Mouse (Mus musculus): ENCODE results near the gene Snx21. TPM values are rescaled to one million over a fixed set of nuclear protein-coding genes. Genes with fewer than 3 reads are reported as not detected.

The Snx21 gene
- total RNA-seq (2015; ENCODE audit: low replicate concordance) (2.1 and 2.9 TPM in 2 replicates), total RNA-seq (2017; ENCODE audit: low replicate concordance) (0.43 and 0.98 TPM in 2 replicates)

- ATAC-seq (replicated peaks; ENCODE audit: low FRiP score, poor library complexity, severe bottlenecking), result peak; percentile 62
Observed at GRCm38 (mm10) chr2:164785481-164786387, at the start of gene Snx21. Gene Snx21, plus strand, starts transcription at chr2:164785823.

DNA sequence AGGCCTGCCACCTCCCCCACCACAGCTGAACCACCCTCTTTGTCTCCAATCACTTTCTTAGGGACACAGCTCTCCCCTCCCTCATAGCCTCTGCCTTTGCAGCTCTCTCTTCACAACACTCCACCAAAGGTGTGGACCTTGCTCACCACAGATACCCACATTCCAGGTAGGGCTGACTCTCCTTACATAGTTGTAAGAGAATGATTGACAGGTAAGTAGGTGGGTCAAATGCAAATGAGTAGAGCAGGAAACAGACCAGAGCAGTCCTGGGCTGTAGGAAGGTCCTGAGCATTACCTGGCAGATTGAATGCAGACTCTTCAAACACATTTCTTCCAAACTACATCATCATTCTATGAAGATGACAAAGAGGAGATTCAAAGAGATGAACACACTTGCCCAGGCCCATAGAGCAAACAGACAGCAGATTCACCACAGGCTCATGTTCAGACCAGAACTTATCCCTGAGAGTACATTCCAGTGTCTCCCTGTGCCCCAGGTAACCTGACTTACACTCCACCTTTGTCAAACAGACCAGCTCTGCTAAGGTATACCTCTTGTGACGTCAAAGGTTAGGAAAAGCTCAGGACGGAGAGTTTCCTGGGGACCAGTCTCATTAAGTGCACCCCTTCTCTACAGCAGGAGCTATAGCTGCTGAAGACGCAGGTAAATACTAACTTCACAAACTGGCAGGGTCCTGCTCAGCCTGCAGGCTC, 48.1 kb upstream of the Snx21 start:
- no peak for ATAC-seq (replicated peaks; ENCODE audit: low FRiP score, poor library complexity, severe bottlenecking)

- no peak for ATAC-seq (replicated peaks; ENCODE audit: low FRiP score, poor library complexity, severe bottlenecking)
Observed at GRCm38 (mm10) chr2:164739876-164740275, 45.7 kb upstream of the Snx21 start.

GRCm38 (mm10) chr2:164744987-164745386, 40.6 kb upstream of the Snx21 start:
- no peak for ATAC-seq (replicated peaks; ENCODE audit: low FRiP score, poor library complexity, severe bottlenecking)

- ATAC-seq (replicated peaks; ENCODE audit: low FRiP score, poor library complexity, severe bottlenecking), result peak; percentile 76
Observed at GRCm38 (mm10) chr2:164745843-164746479, 39.7 kb upstream of the Snx21 start, which contains the start of the genes Wfdc3 and Dnttip1. Gene Wfdc3, minus strand, starts transcription at chr2:164745931. Gene Dnttip1, plus strand, starts transcription at chr2:164745983.

DNA sequence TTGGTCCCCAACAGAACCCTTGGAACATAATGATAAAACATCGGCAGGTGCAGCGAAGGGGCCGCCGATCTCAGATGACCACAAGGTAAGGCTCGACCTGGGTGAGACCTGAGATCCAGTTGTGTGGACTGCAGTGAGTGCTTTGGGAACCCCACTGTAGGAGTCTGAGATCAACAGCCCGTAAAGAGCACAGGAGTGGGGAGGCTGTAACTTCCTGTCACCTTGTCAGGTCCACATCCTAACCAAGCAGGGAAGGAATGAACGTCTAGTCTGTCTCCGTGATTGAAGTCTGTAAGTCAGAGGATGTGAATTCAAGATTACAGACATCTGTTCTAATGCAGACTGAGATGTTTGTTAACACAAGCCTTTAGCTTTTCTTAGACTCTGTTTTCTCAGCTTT, 38.9 kb upstream of the Snx21 start:
- ATAC-seq (replicated peaks; ENCODE audit: low FRiP score, poor library complexity, severe bottlenecking), result peak; percentile 51

DNA sequence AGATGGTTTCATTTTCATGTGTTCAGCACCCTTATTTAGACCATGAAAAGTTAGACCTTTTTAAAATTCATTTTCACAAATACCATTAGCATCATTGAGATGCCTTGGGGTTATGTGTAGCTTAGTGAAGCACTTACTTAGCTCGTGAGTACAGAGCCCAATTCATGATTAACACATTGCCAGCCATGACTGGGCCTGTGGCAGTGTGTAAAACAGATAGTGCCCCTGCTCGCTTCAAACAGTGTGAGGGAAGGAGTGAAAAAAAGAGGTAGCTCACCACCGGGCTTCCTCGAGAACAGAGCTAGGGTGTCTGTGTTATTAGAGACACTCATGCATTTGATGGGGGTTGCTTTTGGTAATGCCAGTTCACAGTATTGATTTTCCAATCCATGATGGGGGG, 37.4 kb upstream of the Snx21 start:
- ATAC-seq (replicated peaks; ENCODE audit: low FRiP score, poor library complexity, severe bottlenecking), result peak; percentile 51

GRCm38 (mm10) chr2:164748991-164749390, 36.6 kb upstream of the Snx21 start:
- ATAC-seq (replicated peaks; ENCODE audit: low FRiP score, poor library complexity, severe bottlenecking), result no peak

DNA sequence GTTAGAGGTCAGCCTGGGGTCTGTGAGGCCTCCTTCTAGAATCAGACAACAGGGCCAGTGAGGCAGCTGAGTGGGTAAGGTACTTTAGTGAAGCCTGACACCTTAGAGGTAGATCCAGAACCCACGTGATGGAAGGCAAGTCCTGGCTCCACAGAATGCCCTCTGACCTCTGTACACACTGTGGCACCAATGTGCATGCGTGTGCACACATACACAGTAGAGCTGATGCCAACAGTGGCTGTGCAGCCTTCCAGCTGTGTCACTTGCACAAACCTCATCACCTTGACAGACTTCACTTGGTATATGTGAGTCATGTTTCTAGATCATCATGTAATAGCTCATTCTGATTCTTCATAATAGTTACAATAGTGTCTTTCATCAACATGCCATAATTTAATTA, 33.2 kb upstream of the Snx21 start:
- no peak for ATAC-seq (replicated peaks; ENCODE audit: low FRiP score, poor library complexity, severe bottlenecking)

- ATAC-seq (replicated peaks; ENCODE audit: low FRiP score, poor library complexity, severe bottlenecking), result no peak
Observed at GRCm38 (mm10) chr2:164754105-164754504, 31.5 kb upstream of the Snx21 start.

DNA sequence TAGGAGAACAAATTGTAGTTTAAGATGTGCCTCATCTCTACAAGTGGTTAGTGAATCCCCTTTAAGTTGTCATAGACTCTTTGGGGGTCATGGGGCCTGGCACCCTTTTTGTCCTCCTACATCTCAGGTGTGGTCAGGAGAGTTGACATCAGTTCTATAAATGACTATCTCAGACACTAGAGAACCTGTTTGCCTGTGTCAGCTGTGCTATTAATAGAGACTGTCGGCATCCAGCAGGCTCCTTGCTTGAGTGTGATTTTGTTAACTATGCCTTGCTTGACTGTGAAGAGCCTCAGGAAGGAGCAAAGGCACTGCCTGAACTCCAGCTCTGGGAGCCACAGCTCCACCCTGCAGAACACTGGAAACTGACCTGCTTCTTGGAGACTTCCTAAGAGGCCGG, 30.8 kb upstream of the Snx21 start:
- no peak for ATAC-seq (replicated peaks; ENCODE audit: low FRiP score, poor library complexity, severe bottlenecking)

DNA sequence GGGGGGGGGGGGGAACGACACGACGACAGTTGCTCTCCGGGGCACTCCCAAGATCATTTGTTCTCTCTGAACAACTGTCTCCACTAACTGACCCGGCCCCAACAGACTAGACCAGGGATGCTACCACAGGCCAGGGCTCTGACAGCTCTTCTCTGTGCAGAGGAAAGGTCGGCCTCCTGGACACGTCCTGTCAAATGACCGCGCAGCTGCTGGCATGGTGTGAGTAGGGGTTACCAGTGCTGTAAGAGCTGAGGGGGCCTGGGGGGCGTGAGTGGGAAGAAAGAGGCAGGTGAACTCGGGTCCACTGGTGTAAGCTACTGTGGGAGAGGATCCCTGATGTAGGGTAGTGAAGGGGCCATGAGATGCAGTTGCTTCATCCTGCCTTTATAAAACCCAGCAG, 27.8 kb upstream of the Snx21 start:
- ATAC-seq (replicated peaks; ENCODE audit: low FRiP score, poor library complexity, severe bottlenecking), result no peak

DNA sequence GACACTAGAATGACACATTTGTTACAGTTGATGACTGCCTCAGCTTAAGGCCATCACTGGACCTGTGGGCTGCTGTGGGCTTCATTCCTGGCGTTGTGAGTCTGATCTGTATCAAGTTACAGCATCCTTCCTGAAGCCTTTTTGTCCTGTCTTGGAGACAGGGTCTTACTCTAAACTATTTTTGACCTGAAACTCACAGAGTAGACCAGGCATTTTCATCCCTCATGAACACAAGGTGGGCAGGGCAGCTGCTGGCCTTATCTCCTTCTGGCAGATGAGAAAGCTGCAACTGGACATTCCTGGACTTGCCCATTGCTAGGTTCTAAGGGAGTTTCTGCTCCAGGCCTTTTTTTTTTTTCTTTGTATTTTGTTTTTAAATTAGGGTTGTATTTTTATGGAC, 26.9 kb upstream of the Snx21 start:
- peak; percentile 58 for ATAC-seq (replicated peaks; ENCODE audit: low FRiP score, poor library complexity, severe bottlenecking)

DNA sequence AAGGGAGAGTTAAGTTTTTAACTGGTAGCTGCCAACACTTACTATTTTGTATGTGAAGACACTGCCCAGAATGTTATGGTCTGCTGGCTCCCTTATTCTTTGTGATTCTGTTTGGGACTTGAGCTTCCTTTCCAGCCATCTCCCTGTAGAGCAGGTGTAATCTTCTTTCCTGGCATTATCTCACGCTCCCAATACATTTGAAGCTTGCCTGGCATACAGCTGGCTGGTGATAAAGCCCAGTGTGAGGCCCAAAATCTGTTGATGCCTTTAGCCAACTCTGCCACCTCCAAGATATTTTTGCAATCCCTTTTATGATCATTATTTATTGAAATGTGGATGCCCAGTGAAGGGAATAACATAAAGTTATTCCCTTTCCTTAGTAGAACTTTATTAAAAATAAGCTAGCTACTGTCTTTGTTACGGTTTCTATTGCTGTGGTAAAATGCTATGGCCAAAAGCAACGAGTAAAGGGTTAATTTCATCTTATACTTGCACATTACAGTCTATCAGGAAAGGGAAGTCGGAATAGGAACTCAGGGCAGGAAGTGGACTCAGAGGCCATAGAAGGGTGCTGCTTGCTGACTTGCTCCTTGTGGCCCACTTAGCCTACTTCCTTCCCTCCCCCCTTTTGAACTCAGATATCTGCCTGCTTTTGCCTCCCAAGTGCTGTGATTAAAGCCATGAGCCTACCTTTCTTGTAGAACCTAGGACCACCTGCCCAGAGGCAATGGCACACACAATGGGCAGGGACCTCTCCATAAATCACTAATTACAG, 25.4 kb upstream of the Snx21 start:
- peak; percentile 70 for ATAC-seq (replicated peaks; ENCODE audit: low FRiP score, poor library complexity, severe bottlenecking)

GRCm38 (mm10) chr2:164761502-164761901, 24.1 kb upstream of the Snx21 start:
- peak; percentile 75 for ATAC-seq (replicated peaks; ENCODE audit: low FRiP score, poor library complexity, severe bottlenecking)

DNA sequence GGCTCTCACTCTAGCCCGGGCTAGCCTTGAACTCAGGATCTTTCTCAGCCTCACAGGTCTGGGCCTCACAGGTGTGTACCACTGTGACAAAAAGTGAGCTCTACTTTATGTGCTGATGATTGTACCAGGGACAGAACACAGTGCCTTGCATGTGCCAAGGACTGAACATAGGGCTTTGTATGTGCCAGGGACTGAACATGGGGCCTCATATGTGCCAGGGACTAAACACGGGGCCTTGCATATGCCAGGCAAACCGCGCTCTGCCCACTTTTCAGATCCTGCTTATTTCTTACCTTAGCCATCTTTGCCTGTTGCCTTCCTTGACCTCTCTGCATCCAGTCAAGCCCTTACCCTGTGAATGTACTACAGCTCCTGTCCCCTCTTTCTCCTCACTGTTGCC, 23.7 kb upstream of the Snx21 start:
- ATAC-seq (replicated peaks; ENCODE audit: low FRiP score, poor library complexity, severe bottlenecking), result peak; percentile 1

GRCm38 (mm10) chr2:164762593-164762992, 23.0 kb upstream of the Snx21 start:
- ATAC-seq (replicated peaks; ENCODE audit: low FRiP score, poor library complexity, severe bottlenecking), result no peak

GRCm38 (mm10) chr2:164765841-164766240, 19.8 kb upstream of the Snx21 start:
- ATAC-seq (replicated peaks; ENCODE audit: low FRiP score, poor library complexity, severe bottlenecking), result no peak

DNA sequence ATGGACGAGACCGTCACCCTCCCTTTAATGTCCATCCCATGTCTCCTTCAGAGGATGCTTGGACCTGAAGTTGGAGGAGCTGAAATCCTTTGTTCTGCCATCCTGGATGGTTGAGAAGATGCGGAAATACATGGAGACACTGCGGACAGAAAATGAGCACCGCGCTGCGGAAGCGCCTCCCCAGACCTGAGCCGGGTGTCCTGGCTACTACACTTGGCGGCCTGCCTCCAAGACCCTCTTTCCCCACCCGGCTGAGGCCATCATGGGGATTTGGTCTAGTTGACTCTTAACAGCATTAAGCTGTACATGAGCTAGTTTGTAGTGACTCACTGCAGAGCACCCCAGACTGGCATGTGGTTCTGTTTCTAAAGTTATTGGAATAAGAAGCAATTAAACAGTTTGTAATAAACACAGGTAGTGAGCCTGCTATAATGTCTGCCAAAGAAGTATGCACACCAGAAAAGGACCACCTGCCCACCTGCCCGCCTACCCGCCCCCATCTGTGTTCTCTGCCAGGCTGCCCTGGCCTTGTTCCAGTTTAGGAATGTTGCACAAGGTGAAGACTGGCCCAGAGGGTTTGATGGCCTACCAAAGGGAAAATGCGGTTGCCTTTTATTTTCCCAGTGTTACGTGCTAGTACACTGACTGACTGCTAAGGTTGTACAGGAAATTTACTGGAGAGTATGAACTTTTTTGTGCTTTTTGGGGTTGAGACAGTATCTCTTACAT, 17.6 kb upstream of the Snx21 start:
- no peak for ATAC-seq (replicated peaks; ENCODE audit: low FRiP score, poor library complexity, severe bottlenecking)

Measured in erythroblast, adult 5-6 weeks (primary cell).